Mouse (Mus musculus) embryo, embryonic 10 days (tissue): ENCODE data around the gene Kiss1r.

Experiments used
- DNase-seq: peaks from one replicate; pipeline ENCODE4 v3.0.0-alpha.2; 2015; ENCODE audit warnings: low spot score

Gene Kiss1r

GRCm38 (mm10) chr10:79971183-79971497, 54.4 kb downstream of the Kiss1r start:
- DNase-seq: peak; percentile 42
